Mouse (Mus musculus) heart, adult 2 months (tissue): ENCODE measurements around the gene Cox11.

Source experiments
- CTCF ChIP-seq: fragments of 200-600 bp; IDR thresholded peaks from 2 replicates; pipeline ENCODE4 v1.8.1; 2022; ENCODE audit warnings: antibody characterized with exemption, mild to moderate bottlenecking, moderate library complexity
- POLR2A ChIP-seq: fragments of 200-500 bp; IDR thresholded peaks from 2 replicates; pipeline ENCODE4 v1.6.1; 2011; ENCODE audit warnings: mild to moderate bottlenecking, low read depth, low read length, control low read depth; ENCODE audit not compliant: insufficient read depth

- peak; percentile 89 for TF ChIP-seq POLR2A
- peak; percentile 77 for TF ChIP-seq CTCF
These were observed at the start of gene Cox11, which contains the start of gene Stxbp4 for GRCm38 (mm10) chr11:90637440-90638311.
